Mouse (Mus musculus) brain, embryonic 14.5 days (tissue): Measurements from ENCODE around the gene Ube2r2. TPM values are rescaled to one million over a fixed set of nuclear protein-coding genes. Genes with fewer than 3 reads are reported as not detected.

Experiments
- DNase-seq: peaks from one replicate; pipeline ENCODE4 v3.0.0-alpha.2; 2011; ENCODE audit warnings: low read depth
- CTCF ChIP-seq: fragments of 200-500 bp; IDR thresholded peaks from 2 replicates; pipeline ENCODE4 v1.5.1; 2012; ENCODE audit warnings: inconsistent platforms, mild to moderate bottlenecking, moderate library complexity, borderline replicate concordance; ENCODE audit not compliant: insufficient read depth, insufficient read length; ENCODE audit errors: extremely low read depth
- POLR2A ChIP-seq: fragments of 200-500 bp; IDR thresholded peaks from 2 replicates; pipeline ENCODE4 v1.6.1; 2012; ENCODE audit warnings: mild to moderate bottlenecking, inconsistent platforms, borderline replicate concordance; ENCODE audit not compliant: poor library complexity, insufficient read depth, insufficient read length, severe bottlenecking; ENCODE audit errors: extremely low read depth
- polyA plus RNA-seq: library from polyadenylated mRNA; depleted of rRNA; stranded (reverse); fragments of >200 nt; gene quantifications from 2 replicates; pipeline ENCODE4 v1.2.3, GENCODE M21; 2012

The Ube2r2 gene
- polyA plus RNA-seq, 1 experiment: 175 TPM

- no peak for DNase-seq
- TF ChIP-seq POLR2A (no peak), CTCF (no peak)
These were observed 22.7 kb downstream of the Ube2r2 start for GRCm38 (mm10) chr4:41158251-41158650.

GRCm38 (mm10) chr4:41161232-41161631 is 25.7 kb downstream of the Ube2r2 start:
- TF ChIP-seq CTCF (no peak), POLR2A (no peak)
- no peak for DNase-seq

- DNase-seq: peak; percentile 35
- TF ChIP-seq CTCF (no peak), POLR2A (no peak)
These were observed 29.4 kb downstream of the Ube2r2 start for GRCm38 (mm10) chr4:41164974-41165373.

- peak; percentile 91 for DNase-seq
- TF ChIP-seq CTCF (peak; percentile 64; the same call in 1 of the 2 replicates), POLR2A (no peak)
These were observed 30.3 kb downstream of the Ube2r2 start for GRCm38 (mm10) chr4:41165693-41166475.

GRCm38 (mm10) chr4:41170970-41171369 is 35.4 kb downstream of the Ube2r2 start:
- TF ChIP-seq CTCF: 0 out of 2 replicates have a peak, but pooled peaks have one; percentile 1
- TF ChIP-seq POLR2A: no peak

GRCm38 (mm10) chr4:41174631-41175030 is 39.1 kb downstream of the Ube2r2 start:
- TF ChIP-seq CTCF (no peak), POLR2A (no peak)
- no peak for DNase-seq

More at GRCm38 (mm10) chr4:41170970-41171369, 35.4 kb downstream of the Ube2r2 start:
- DNase-seq: no peak

GRCm38 (mm10) chr4:41179825-41180725 is 44.5 kb downstream of the Ube2r2 start:
- TF ChIP-seq POLR2A: no peak
- TF ChIP-seq CTCF: no peak
- DNase-seq: no peak

- DNase-seq: no peak
- TF ChIP-seq POLR2A: no peak
- no peak for TF ChIP-seq CTCF
These were observed 54.3 kb downstream of the Ube2r2 start for GRCm38 (mm10) chr4:41189809-41190208.

- no peak for DNase-seq
- no peak for TF ChIP-seq CTCF
- TF ChIP-seq POLR2A: no peak
These were observed 57.3 kb downstream of the Ube2r2 start for GRCm38 (mm10) chr4:41192544-41193512.

GRCm38 (mm10) chr4:41195328-41195727 is 59.8 kb downstream of the Ube2r2 start:
- TF ChIP-seq CTCF (no peak), POLR2A (no peak)
- DNase-seq: no peak
